Mouse (Mus musculus): ENCODE measurements around the gene Eef1akmt4.

The Eef1akmt4 gene

GRCm38 (mm10) chr16:20611357-20612227 is at the start of gene Eef1akmt4, which contains the start of the genes Gm49333 and Alg3:
Gene Eef1akmt4 (plus strand): TSS chr16:20611593.
Gene Gm49333 (plus strand): TSS chr16:20611610.
Gene Alg3 (minus strand): TSS chr16:20611735.
- DNase-seq = peak; percentile 79 to 88

- DNase-seq = no peak
Measured at GRCm38 (mm10) chr16:20565075-20565474, 46.3 kb upstream of the Eef1akmt4 start.

- DNase-seq = no peak
Measured at GRCm38 (mm10) chr16:20589366-20589938, 21.9 kb upstream of the Eef1akmt4 start, which contains the start of gene Vwa5b2. Gene Vwa5b2 (plus strand): TSS chr16:20589471.

GRCm38 (mm10) chr16:20589939-20590679 is 21.3 kb upstream of the Eef1akmt4 start:
- DNase-seq = peak in 1 of 2 experiments; percentile 11

- DNase-seq = no peak
Measured at GRCm38 (mm10) chr16:20590680-20591038, 20.7 kb upstream of the Eef1akmt4 start.

- DNase-seq = peak in 1 of 2 experiments; percentile 5
Measured at GRCm38 (mm10) chr16:20591076-20591705, 20.2 kb upstream of the Eef1akmt4 start.

GRCm38 (mm10) chr16:20595060-20595673 is 16.2 kb upstream of the Eef1akmt4 start:
- no peak for DNase-seq

GRCm38 (mm10) chr16:20595737-20596136 is 15.7 kb upstream of the Eef1akmt4 start:
- DNase-seq = no peak

- no peak for DNase-seq
Measured at GRCm38 (mm10) chr16:20596687-20597441, 14.5 kb upstream of the Eef1akmt4 start.

- DNase-seq = no peak
Measured at GRCm38 (mm10) chr16:20600511-20600910, 10.9 kb upstream of the Eef1akmt4 start.

- DNase-seq = no peak
Measured at GRCm38 (mm10) chr16:20604705-20605104, 6.7 kb upstream of the Eef1akmt4 start.

GRCm38 (mm10) chr16:20610501-20611356 is 664 bp upstream of the Eef1akmt4 start:
- peak; percentile 72 to 76 for DNase-seq

- no peak for DNase-seq
Measured at GRCm38 (mm10) chr16:20619541-20620398, 8.4 kb downstream of the Eef1akmt4 start.

- DNase-seq = no peak
Measured at GRCm38 (mm10) chr16:20620399-20620735, 9.0 kb downstream of the Eef1akmt4 start.

- DNase-seq = peak; percentile 17 to 26
Measured at GRCm38 (mm10) chr16:20620751-20621190, 9.4 kb downstream of the Eef1akmt4 start.

- DNase-seq = peak; percentile 47 to 57
Measured at GRCm38 (mm10) chr16:20621191-20621990, 10.0 kb downstream of the Eef1akmt4 start, which contains the start of gene Camk2n2. Gene Camk2n2 (minus strand): TSS chr16:20621287.

- peak; percentile 18 to 38 for DNase-seq
Measured at GRCm38 (mm10) chr16:20621991-20622685, 10.7 kb downstream of the Eef1akmt4 start.

- DNase-seq = no peak
Measured at GRCm38 (mm10) chr16:20623211-20623610, 11.8 kb downstream of the Eef1akmt4 start.
